Mouse (Mus musculus) monocyte, adult 2 months (primary cell): ENCODE measurements around the gene Cfap58.

Experiments
- DNase-seq, 2 experiments: peaks; one replicate each; pipeline ENCODE4 v3.0.0; 2022; ENCODE audit warnings: low spot score in 2 of 2, low read depth in 1 of 2

Cfap58 gene

GRCm38 (mm10) chr19:47968993-47969659 is 31.7 kb downstream of the Cfap58 start:
- no peak for DNase-seq

DNA sequence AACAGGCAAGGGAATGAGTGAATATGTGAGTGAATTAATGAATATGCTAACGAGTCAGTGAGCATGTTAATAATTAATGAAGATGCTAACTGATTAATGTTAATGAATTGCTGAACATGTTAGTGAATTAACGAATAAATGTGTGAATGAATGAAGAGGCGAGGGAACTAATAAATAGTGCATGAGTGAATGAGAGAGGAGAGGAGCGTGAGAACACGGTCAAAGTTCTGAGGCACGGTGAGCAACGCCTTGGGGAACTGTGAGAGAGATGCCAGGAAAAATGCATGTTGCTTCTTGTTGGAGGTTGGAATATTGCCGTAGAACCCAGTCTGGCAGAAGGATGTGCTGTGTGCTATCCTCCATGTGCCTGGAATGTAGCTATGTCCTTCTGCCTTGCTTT is 33.6 kb downstream of the Cfap58 start:
- DNase-seq = no peak

- DNase-seq = no peak
Measured at GRCm38 (mm10) chr19:47978109-47978701, 40.7 kb downstream of the Cfap58 start.

GRCm38 (mm10) chr19:47979446-47979845 is 42.0 kb downstream of the Cfap58 start:
- no peak for DNase-seq

DNA sequence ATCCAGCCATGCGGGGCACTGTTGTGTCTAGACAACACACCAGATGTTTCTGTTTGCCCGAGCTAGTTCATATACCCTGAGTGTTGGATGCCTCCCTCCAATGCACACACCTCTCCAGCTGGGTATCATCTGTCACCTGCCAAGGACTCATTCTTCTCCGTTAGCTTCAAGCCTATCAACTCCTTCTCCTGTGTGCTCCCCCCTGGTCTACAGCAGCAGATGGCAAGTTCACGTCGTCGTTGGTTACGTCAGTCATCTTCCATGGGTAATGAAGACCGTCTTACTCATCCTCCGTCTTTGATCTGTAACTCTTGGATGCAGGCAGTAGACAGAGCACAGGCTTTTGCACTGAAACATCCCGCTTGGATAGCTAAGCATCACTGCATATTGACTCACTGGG is 42.8 kb downstream of the Cfap58 start:
- no peak for DNase-seq

DNA sequence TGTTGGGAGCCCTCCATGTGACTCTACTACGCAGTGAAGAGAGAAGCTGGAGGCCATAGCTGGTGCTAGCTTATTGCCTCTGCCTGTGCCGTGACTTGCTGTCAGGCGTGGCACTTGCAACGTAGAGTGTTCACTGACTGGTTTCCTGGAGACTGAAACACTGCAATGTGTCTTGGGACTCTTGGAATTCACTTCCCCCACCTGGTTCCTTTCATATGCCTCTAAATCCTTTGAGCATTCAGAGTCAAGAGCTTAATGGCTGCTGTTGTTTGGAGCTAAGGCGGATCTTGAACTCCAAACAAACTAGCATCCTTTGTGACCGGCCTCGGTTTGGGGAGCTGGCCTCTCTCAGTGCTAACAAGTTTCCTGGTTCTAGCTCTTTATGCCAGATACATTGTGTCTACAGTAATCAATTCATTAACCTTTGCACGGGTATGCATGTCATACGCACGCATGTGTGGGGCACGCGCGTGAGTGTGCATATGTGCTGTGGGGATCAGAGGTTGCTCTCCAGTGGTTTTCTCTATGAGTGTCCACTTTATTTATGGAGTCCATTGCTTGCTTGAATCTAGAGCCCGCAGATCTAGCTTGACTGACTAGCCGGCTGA is 48.2 kb downstream of the Cfap58 start:
- no peak for DNase-seq

DNA sequence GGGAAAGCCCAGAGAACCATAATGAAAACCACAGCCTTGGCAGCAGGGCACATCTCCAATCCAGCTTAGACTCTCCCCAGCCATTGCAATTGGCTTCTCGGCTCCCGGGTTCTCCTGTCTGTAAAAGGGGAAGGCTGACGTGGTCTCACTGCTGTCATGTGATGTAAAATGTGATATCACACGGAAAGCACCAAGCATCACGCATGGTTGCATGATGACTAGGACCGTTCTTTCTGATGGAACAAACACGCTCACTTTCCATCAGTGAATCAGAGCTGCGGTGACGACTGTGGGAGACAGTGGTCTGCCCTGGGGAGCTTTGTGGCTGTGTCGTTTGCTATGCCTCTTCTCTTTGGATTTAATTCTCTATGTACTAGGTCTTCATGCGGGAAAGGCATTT is 50.5 kb downstream of the Cfap58 start:
- no peak for DNase-seq

- DNase-seq = no peak
Measured at GRCm38 (mm10) chr19:47988456-47988855, 51.0 kb downstream of the Cfap58 start.

DNA sequence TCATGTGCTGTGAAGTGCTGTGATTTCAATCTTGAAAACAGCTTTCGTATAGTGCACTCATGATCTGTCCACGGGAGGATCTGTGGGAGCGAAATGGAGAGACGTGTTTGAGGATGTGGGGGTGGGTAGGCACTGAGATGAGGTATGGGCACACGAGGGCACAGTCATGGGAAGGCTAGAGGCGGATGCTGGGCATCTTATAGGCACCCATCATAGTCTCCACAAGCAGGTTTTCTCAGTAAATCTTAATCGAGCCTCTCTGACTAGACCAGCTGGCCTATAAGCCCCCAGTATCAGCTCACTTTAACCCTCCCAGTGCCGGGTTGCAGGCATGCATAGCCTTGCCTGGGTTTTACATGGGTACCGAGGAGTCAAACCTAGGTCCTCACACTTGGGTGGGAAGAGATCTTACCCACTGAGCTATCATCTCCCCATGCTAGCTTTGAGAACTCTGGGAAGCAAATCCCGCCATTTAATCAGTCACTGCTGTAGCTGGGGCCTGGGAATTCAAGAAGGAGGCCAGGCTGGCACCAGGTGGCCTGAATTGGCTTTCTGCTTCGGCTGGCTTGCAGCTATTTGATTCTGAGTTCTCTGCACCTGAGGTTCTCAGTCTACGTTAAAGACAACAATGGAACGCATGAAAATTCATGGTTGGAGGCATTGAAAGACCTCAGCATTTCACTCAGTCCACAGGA is 51.6 kb downstream of the Cfap58 start:
- no peak for DNase-seq

DNA sequence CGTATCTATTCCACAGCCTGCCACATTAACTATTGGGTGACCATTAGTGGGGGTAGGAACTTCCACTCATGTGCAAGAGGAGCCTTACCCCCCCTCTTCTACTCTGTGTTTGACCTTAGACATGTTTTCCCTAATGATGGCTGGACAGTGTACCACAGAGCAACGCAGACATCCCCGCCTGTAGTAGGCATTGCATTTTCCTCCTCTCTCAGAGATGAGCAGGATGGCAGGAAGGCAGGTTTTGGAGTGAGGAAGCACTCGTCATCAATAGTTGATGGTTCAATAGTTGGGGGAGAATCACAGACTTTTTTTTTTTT is 52.1 kb downstream of the Cfap58 start:
- no peak for DNase-seq

GRCm38 (mm10) chr19:48001240-48001639 is 63.8 kb downstream of the Cfap58 start:
- no peak for DNase-seq

DNA sequence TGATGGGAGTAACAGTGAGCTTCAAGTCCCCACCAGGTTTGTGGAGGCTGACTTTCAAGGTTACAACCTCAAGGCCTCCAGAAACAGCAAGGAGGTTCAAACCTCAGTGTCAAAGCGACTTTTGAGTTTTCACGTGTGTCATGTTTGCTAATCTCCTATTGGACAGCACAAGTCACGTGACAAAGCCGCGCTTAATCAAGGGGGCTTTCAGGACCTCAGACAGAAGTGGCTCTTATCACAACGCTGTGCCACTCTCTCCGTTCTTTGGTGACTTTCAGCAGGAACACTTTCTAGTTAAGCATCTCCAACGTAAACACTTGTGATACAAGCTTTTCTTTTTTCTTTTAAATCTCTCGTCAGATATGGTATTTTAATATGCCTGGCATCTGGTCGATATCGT is 64.3 kb downstream of the Cfap58 start:
- no peak for DNase-seq

- no peak for DNase-seq
Measured at GRCm38 (mm10) chr19:48008771-48009413, 71.4 kb downstream of the Cfap58 start.

GRCm38 (mm10) chr19:48009586-48010331 is 72.3 kb downstream of the Cfap58 start:
- DNase-seq = no peak

- DNase-seq = no peak
Measured at GRCm38 (mm10) chr19:48020103-48020502, 82.6 kb downstream of the Cfap58 start.

DNA sequence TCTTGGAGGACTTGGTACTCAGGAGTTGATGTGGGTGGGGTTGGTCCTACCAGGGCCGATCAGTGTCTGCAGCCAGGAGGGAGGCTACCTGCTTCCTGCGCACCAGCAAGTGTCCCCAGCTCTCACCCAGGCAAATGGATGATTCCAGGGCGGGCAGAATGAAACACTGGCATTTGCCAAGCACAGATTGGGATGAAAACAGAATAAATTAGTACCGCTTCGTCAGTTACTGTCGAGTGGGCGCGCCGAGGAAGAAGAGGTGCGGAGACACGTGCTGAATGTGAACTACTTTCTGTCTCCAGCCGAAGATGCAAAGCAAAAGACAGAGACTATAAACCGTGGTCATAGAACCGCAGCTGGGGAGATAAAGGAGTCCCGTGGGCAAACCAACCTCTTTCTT is 84.0 kb downstream of the Cfap58 start:
- no peak for DNase-seq

DNA sequence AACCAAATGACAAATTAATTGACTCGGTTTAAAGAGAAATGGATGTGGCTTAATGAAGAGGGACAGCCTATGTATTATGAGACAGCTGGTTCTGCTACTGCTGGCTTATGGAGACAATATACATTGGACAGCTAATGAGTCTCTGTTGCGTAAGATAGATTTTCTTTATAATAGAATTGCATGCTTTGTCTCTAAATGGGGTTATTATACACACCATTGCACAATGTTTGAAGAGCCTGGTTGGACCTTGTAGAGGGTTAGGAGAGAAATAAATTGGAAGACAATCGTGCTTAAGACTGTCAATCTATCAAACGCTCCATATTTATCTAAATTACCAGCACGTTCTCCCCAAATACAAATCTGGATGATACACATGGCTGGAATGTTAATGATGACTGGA is 85.3 kb downstream of the Cfap58 start:
- no peak for DNase-seq

GRCm38 (mm10) chr19:48023726-48024125 is 86.3 kb downstream of the Cfap58 start:
- no peak for DNase-seq

DNA sequence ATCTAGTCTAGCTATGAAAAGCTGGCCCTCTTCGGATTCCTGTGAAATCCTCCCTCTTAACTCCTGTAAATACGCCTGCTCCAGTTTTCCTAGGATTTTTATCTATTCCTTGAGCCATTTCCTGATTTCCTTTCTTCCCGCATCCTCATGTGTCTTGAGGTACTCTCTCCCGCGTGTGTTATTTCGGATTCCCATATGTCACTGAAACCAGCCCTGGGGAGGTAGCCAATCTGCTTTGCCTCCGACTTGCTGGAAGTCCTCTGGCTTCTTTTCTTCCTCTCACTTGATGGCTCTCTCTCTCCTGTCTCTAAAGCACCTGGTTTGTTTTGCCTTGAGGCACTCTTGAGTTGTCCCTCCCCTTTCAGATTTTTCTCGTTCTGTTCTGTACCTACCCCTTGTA is 87.9 kb downstream of the Cfap58 start:
- DNase-seq = no peak

- no peak for DNase-seq
Measured at GRCm38 (mm10) chr19:48026882-48027281, 89.4 kb downstream of the Cfap58 start.

DNA sequence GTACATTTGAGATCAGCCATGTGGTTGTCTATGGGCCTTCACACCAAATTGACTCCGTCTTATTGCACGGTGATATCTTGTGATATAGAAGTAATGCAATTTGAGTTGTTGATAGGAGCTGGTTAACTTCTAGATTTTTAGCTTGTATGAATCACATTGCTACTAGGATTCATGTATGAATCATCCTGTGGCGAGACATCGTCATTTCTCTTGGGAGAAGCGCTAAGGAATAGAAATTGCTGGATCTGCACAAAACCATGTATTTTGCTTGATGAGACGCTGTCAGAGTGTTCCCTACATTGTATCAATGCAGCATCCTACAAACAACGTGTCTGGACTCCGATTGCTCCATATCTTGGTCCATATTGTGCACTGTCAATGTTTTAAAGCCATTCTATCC is 102.1 kb downstream of the Cfap58 start:
- DNase-seq = no peak
